Mouse (Mus musculus) kidney, adult 2 months (tissue): ENCODE results near the gene F7. TPM values are rescaled to one million over a fixed set of nuclear protein-coding genes. Genes with fewer than 3 reads are reported as not detected.

ENCODE experiments used
- DNase-seq: peaks from one replicate; pipeline ENCODE4 v3.0.0; 2021
- H3K27ac ChIP-seq: fragments of 200-500 bp; 2 replicates; pipeline ENCODE4 v1.5.1; 2012; ENCODE audit warnings: low read depth, low read length, control low read depth, inconsistent platforms; ENCODE audit not compliant: insufficient read depth
- H3K27me3 ChIP-seq: fragments of 200-500 bp; replicated peaks from 2 replicates; pipeline ENCODE4 v1.6.1; 2012; ENCODE audit warnings: mild to moderate bottlenecking, moderate library complexity, low read length, inconsistent platforms; ENCODE audit not compliant: control insufficient read depth, insufficient read depth
- H3K36me3 ChIP-seq: fragments of 200-500 bp; 2 replicates; pipeline ENCODE4 v1.6.1; 2012; ENCODE audit warnings: mild to moderate bottlenecking, moderate library complexity, low read length, inconsistent platforms; ENCODE audit not compliant: control insufficient read depth, insufficient read depth
- H3K4me1 ChIP-seq: fragments of 200-500 bp; 2 replicates; pipeline ENCODE4 v1.6.1; 2011; ENCODE audit warnings: low read length; ENCODE audit not compliant: control insufficient read depth, insufficient read depth
- H3K4me3 ChIP-seq: fragments of 200-500 bp; 2 replicates; pipeline ENCODE4 v1.5.1; 2011; ENCODE audit warnings: mild to moderate bottlenecking, low read depth, low read length, control low read depth; ENCODE audit not compliant: insufficient read depth
- CTCF ChIP-seq: fragments of 200-500 bp; conservative IDR thresholded peaks from 2 replicates; pipeline ENCODE4 v1.5.1; 2011; ENCODE audit warnings: low read depth, mild to moderate bottlenecking, control low read depth, low read length, moderate library complexity, mixed read lengths; ENCODE audit not compliant: insufficient read depth, insufficient read length
- POLR2A ChIP-seq: fragments of 200-500 bp; IDR thresholded peaks from one replicate; pipeline ENCODE4 v1.6.1; 2011; ENCODE audit warnings: low read depth, low read length, control low read depth
- WGBS: fragments of 180-500 bp; shearing (Covaris S2); methylation state at CpG from one replicate; pipeline ENCODE4 v1.1.7; 2018; 5-methylcytosine and 5-hydroxymethylcytosine counted together
- polyA plus RNA-seq: library from polyadenylated mRNA; depleted of rRNA; stranded (reverse); fragments of >200 nt; gene quantifications from 2 replicates; pipeline ENCODE4 v1.2.3, GENCODE M21; 2012; rRNA removed

F7 gene
- polyA plus RNA-seq, 1 experiment = 0.19 TPM

GRCm38 (mm10) chr8:13077542-13077941 lies 51.7 kb downstream of the F7 start:
- no peaks in the 10 kb centered on the region; the same call in 1 of the 2 replicates for H3K36me3 ChIP-seq
- no peaks in the 10 kb centered on the region for H3K4me1 ChIP-seq
- H3K4me3 ChIP-seq = no peak overlapping the region
- H3K27ac ChIP-seq = no peak overlapping the region
- H3K27me3 ChIP-seq = no peaks in the 10 kb centered on the region
- DNase-seq = no peak
- TF ChIP-seq CTCF (no peak), POLR2A (no peak)
- WGBS = 81% methylated on average over 7 of the region's 7 CpGs

Other genes with a start within 250 kb of the F7 start
- 15.1 and 16.6 TPM in 2 replicates for gene Mcf2l, start 152.2 kb upstream of the F7 start, polyA plus RNA-seq
- gene F10, start 11.3 kb downstream of the F7 start, polyA plus RNA-seq = 0.79 and 0.91 TPM in 2 replicates
- gene Proz, start 34.9 kb downstream of the F7 start, polyA plus RNA-seq = 11.7 and 13.3 TPM in 2 replicates
- 17.3 and 18.7 TPM in 2 replicates for gene Pcid2, start 79.4 kb downstream of the F7 start, polyA plus RNA-seq
- gene Cul4a, start 79.6 kb downstream of the F7 start, polyA plus RNA-seq = 34.4 and 38.0 TPM in 2 replicates
- gene Lamp1, start 133.1 kb downstream of the F7 start, polyA plus RNA-seq = 1,404 and 1,744 TPM in 2 replicates
- 66.4 and 71.2 TPM in 2 replicates for gene Grtp1, start 174.6 kb downstream of the F7 start, polyA plus RNA-seq
- 0.18 and 0.99 TPM in 2 replicates for gene Adprhl1, start 228.1 kb downstream of the F7 start, polyA plus RNA-seq